Mouse (Mus musculus) kidney, postnatal 4 days (tissue): ENCODE data around the gene Cwh43.

Experiments used
- DNase-seq, 2 experiments: peaks; one replicate each; pipeline ENCODE4 v3.0.0; 2021; ENCODE audit warnings: mixed read lengths in 2 of 2

Gene Cwh43

GRCm38 (mm10) chr5:73405981-73406722 is at the start of gene Cwh43:
Cwh43 (plus strand) TSS chr5:73406075.
- peak; percentile 17 to 32 for DNase-seq

GRCm38 (mm10) chr5:73359134-73359751 is 46.6 kb upstream of the Cwh43 start:
- no peak for DNase-seq

- DNase-seq, result no peak
Measured at GRCm38 (mm10) chr5:73359752-73360141, 46.1 kb upstream of the Cwh43 start.

GRCm38 (mm10) chr5:73360240-73360639 is 45.6 kb upstream of the Cwh43 start:
- DNase-seq, result no peak

- no peak for DNase-seq
Measured at GRCm38 (mm10) chr5:73362338-73362737, 43.5 kb upstream of the Cwh43 start.

DNA sequence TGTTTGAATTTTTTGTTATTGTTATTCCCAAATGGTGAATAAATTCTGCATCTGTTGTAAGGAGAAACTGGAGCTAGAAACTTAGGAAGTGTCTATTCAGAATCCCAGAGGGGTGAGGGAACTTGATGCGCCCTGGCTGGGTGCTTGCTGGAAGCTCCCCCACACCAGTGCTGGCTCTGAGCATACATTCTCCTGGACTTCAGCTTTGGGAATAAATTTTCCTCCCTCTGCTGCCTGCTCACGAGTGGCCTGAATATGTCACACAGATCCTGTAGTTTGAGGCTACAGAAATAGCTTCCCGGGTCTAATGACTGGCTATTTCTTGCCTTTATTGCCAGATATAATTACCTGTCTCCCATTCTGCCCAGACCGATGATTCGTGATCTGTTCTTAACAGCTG is 43.1 kb upstream of the Cwh43 start:
- peak; percentile 42 to 47 for DNase-seq

GRCm38 (mm10) chr5:73364107-73364864 is 41.6 kb upstream of the Cwh43 start:
- DNase-seq, result no peak

- DNase-seq, result no peak
Measured at GRCm38 (mm10) chr5:73367906-73368305, 38.0 kb upstream of the Cwh43 start.

GRCm38 (mm10) chr5:73368845-73369447 is 36.9 kb upstream of the Cwh43 start:
- no peak for DNase-seq

GRCm38 (mm10) chr5:73369731-73370130 is 36.1 kb upstream of the Cwh43 start:
- DNase-seq, result no peak

GRCm38 (mm10) chr5:73372601-73373000 is 33.3 kb upstream of the Cwh43 start:
- DNase-seq, result no peak

DNA sequence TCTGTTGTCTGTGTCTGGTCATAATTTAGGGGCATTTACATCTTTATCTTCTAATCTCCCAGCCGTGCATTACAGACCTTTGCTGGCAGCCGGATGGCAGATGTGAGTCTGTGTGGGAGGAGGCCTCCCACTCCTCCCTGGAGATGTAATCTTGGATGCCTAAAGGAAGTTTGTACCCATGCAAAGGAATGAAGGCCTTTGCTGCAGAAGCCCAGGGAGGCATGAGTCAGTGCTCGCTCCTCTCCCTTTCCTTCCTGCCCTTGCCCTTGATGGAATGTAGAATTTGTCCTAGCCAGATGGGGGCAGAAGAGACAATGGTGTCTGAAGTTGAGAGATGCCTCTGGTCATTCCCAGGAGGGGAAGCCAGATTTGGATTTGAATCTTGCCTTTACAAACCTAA is 32.7 kb upstream of the Cwh43 start:
- peak in 1 of 2 experiments; percentile 33 for DNase-seq

GRCm38 (mm10) chr5:73376041-73376440 is 29.8 kb upstream of the Cwh43 start:
- DNase-seq, result peak in 1 of 2 experiments; percentile 27

DNA sequence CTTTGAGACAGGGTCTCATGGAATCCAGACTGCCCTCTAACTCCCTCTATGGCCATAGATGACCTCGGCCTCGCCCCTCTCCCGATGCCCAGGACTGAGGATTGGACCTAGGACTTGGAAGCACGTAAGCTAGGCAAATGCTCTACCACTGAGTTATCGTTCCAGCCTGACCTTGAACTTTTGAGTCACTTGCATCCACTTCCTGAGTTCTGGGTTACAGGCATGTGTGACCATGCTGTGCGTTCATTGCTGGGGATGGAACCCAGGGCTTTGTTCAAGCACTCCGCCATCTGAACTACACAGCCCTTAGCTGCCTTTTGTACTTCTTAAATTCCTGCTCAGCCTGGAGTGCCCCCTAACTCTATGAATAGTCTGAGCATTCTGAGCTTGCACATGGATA is 29.4 kb upstream of the Cwh43 start:
- DNase-seq, result no peak

DNA sequence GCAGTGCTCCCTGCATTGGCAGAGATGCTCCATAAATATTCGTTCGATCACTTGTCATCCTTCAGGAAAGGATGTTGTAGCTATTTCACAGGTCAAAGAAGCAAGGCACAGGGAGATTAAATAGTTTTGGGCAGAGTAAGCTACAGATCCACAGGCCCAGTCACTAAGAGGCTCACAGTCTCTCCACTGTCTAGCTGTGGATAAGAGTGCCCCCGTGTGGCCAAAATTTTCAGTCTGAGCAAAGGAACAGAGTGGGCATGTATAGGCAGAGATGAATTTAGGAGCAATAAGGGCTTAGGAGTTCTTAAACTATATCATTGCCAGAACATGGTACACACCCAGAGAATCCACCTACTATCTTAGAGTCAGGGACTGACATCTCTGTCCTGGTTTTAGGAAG is 26.0 kb upstream of the Cwh43 start:
- peak; percentile 94 to 95 for DNase-seq

DNA sequence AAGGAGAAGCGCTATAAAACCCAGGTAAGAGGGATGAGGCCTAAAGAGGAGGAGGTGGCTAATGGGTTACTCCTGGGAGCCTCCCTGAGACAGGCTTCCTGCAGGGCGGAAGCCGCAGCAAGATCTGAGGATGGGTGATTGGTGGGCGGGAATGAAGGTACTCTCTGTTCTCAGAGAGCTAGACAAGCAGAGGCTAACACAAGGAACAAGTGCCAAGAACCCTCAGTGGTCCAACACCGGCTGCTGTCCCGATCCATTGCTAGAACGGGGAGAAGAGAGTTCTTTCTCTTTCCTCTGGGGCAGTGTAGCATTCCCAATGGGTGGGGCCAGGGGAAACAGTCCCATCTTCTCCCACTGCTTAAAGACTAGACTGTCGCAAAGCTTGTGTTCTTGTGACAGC is 25.0 kb upstream of the Cwh43 start:
- DNase-seq, result no peak

- DNase-seq, result no peak
Measured at GRCm38 (mm10) chr5:73381510-73381909, 24.4 kb upstream of the Cwh43 start.

GRCm38 (mm10) chr5:73381976-73382540 is 23.8 kb upstream of the Cwh43 start:
- no peak for DNase-seq

DNA sequence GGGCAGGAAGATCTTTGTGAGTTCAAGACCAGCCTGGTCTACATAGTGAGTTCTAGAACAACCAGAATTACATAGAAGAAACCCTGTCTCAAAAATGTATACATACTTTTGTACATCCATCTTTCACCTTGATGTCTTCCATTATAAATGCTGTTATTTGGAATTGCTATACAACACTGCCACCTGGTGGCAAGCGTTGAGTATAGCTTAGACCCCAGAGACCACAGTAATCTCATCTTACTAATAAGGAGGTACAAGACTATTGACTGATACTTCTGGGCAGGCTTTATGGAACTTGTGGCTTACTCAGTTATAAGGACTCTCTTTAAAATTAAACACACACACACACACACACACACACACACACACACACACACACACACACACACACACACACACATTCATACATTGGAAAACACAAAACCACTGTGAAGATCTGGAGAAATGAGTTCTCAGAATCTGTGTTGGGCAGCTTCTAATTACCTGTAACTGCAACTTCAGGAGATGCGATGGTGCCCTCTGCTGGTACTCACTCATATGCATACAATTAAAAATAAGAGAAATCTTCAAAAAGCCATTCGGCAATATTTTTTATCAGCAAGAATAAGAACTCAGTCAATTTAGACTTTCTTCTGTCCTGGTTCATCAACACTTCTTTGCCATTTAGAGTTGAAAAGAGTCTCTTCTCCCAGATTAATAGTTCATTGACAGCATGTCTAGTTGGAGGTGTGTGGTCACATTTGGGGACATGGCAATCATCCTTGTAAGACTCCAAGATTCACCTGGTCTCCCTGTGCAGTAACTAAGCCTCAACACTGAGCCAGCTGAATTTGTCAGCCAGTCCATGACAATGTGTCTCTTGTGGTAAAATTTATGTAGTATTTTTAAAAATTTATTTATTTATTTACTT is 22.9 kb upstream of the Cwh43 start:
- peak; percentile 78 to 80 for DNase-seq

GRCm38 (mm10) chr5:73383647-73383970 is 22.3 kb upstream of the Cwh43 start:
- peak; percentile 36 to 57 for DNase-seq

DNA sequence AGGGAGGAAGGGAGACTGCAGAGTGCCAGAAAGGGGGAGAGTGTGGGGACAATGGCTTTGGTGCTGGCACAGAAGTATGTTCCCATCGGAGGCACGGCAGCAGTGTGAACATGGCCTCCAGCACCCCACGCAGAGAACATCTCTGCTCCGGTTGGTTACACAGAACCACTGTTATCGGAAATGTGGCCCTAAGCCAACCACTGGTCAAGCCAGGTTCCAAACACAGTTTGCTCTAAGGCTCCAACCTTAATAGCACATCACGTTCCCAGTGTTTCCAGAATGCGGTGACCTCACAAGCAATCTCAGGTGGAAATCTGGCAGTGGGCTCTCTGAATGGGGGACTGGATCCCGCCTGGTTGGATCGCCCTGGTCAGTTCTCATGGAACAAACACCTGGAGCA is 12.8 kb upstream of the Cwh43 start:
- no peak for DNase-seq
